Mouse (Mus musculus) v-Abl transformed pro-B cells (cell line): ENCODE data around the gene Rec114.

Experiments used
- in situ Hi-C, 2 experiments: fragments of 400-800 bp; cut with MboI; formaldehyde crosslinking; loops; one replicate each; pipeline ENCODE4 v1.15.1; 2025; ENCODE audit not compliant: unreplicated experiment in 2 of 2

The Rec114 gene

GRCm38 (mm10) chr9:58667244-58667643 lies 76.5 kb downstream of the Rec114 start:
- in situ Hi-C loops: no loop called here

- in situ Hi-C loops: no loop called here
These were observed 77.6 kb downstream of the Rec114 start for GRCm38 (mm10) chr9:58666191-58666590.

GRCm38 (mm10) chr9:58665492-58665891 lies 78.3 kb downstream of the Rec114 start:
- in situ Hi-C loops: no loop called here

GRCm38 (mm10) chr9:58662791-58663190 lies 81.0 kb downstream of the Rec114 start:
- in situ Hi-C loops: no loop called here

- in situ Hi-C loops: no loop called here
These were observed 81.8 kb downstream of the Rec114 start for GRCm38 (mm10) chr9:58662007-58662406.

GRCm38 (mm10) chr9:58660673-58661072 lies 83.1 kb downstream of the Rec114 start:
- in situ Hi-C loops: no loop called here

GRCm38 (mm10) chr9:58659989-58660388 lies 83.8 kb downstream of the Rec114 start:
- in situ Hi-C loops: loop anchor here (5.0 to 10.0 kb wide), 3 partner anchors 83 to 235 kb away; no protein-coding TSS in a partner anchor

- in situ Hi-C loops: loop anchor here (5.0 to 10.0 kb wide), 3 partner anchors 82 to 235 kb away; no protein-coding TSS in a partner anchor
These were observed 84.4 kb downstream of the Rec114 start for GRCm38 (mm10) chr9:58659331-58659730.

- in situ Hi-C loops: loop anchor here (5.0 to 10.0 kb wide), 3 partner anchors 81 to 236 kb away; no protein-coding TSS in a partner anchor
These were observed 85.0 kb downstream of the Rec114 start for GRCm38 (mm10) chr9:58658596-58659309.

GRCm38 (mm10) chr9:58657735-58658512 lies 85.8 kb downstream of the Rec114 start:
- in situ Hi-C loops: loop anchor here (5.0 to 10.0 kb wide), 3 partner anchors 81 to 237 kb away; no protein-coding TSS in a partner anchor

- in situ Hi-C loops: loop anchor here (5.0 to 10.0 kb wide), 3 partner anchors 80 to 238 kb away; no protein-coding TSS in a partner anchor
These were observed 86.9 kb downstream of the Rec114 start for GRCm38 (mm10) chr9:58656824-58657223.

- in situ Hi-C loops: loop anchor here (5.0 to 10.0 kb wide), 3 partner anchors 79 to 238 kb away; no protein-coding TSS in a partner anchor
These were observed 87.4 kb downstream of the Rec114 start for GRCm38 (mm10) chr9:58656396-58656795.

- in situ Hi-C loops: loop anchor here (5.0 to 10.0 kb wide), 3 partner anchors 77 to 240 kb away; no protein-coding TSS in a partner anchor
These were observed 89.3 kb downstream of the Rec114 start for GRCm38 (mm10) chr9:58654494-58654893.

- in situ Hi-C loops: loop anchor here (5.0 to 10.0 kb wide), 3 partner anchors 75 to 243 kb away; no protein-coding TSS in a partner anchor
These were observed 91.8 kb downstream of the Rec114 start for GRCm38 (mm10) chr9:58651993-58652392.

- in situ Hi-C loops: no loop called here
These were observed 94.5 kb downstream of the Rec114 start for GRCm38 (mm10) chr9:58649265-58649626.

- in situ Hi-C loops: no loop called here
These were observed 95.1 kb downstream of the Rec114 start for GRCm38 (mm10) chr9:58648406-58649264.

- in situ Hi-C loops: no loop called here
These were observed 113.3 kb downstream of the Rec114 start for GRCm38 (mm10) chr9:58630441-58630840.

GRCm38 (mm10) chr9:58627197-58627596 lies 116.6 kb downstream of the Rec114 start:
- in situ Hi-C loops: no loop called here

- in situ Hi-C loops: no loop called here
These were observed 120.8 kb downstream of the Rec114 start for GRCm38 (mm10) chr9:58623009-58623408.
